Mouse (Mus musculus) limb, embryonic 11.5 days (tissue): ENCODE measurements at regions not wholly inside any gene's neighbourhood (a gene's known extent, or its start where the extent isn't known, plus 50 kb on each side); places are given as distances from the start of the nearest gene placed in this dataset.

Experiments used
- ATAC-seq: fragments of 200-750 bp; cut with Nextera tagmentation; 2 replicates; pipeline ENCODE4 v1.8.0; 2017; ENCODE audit warnings: low read depth; ENCODE audit not compliant: insufficient number of reproducible peaks, low FRiP score, low TSS enrichment
- DNase-seq: peaks from one replicate; pipeline ENCODE4 v3.0.0-alpha.2; 2015; ENCODE audit warnings: low spot score
- H3K27ac ChIP-seq: fragments of 300-500 bp; sonication (generic); replicated peaks from 2 replicates; pipeline ENCODE4 v1.5.1; 2014; ENCODE audit warnings: low read depth, mild to moderate bottlenecking, low read length
- H3K27me3 ChIP-seq: fragments of 300-500 bp; sonication (generic); 2 replicates; pipeline ENCODE4 v1.6.1; 2014; ENCODE audit warnings: mild to moderate bottlenecking, low read length, mixed read lengths; ENCODE audit not compliant: control insufficient read depth, insufficient read depth
- H3K36me3 ChIP-seq: fragments of 300-500 bp; sonication (generic); 2 replicates; pipeline ENCODE4 v1.6.1; 2014; ENCODE audit warnings: mild to moderate bottlenecking, low read length, moderate library complexity, mixed read lengths; ENCODE audit not compliant: control insufficient read depth, insufficient read depth
- H3K4me1 ChIP-seq: fragments of 300-500 bp; sonication (generic); 2 replicates; pipeline ENCODE4 v1.6.1; 2014; ENCODE audit warnings: low read length, mixed read lengths; ENCODE audit not compliant: control insufficient read depth, insufficient read depth
- H3K4me2 ChIP-seq: fragments of 300-500 bp; sonication (generic); 2 replicates; pipeline ENCODE4 v1.6.1; 2014; ENCODE audit warnings: low read depth, mild to moderate bottlenecking, moderate library complexity; ENCODE audit not compliant: severe bottlenecking
- H3K4me3 ChIP-seq: fragments of 300-500 bp; sonication (generic); 2 replicates; pipeline ENCODE4 v1.5.1; 2014; ENCODE audit warnings: low read depth, low read length
- H3K9ac ChIP-seq: fragments of 300-500 bp; sonication (generic); 2 replicates; pipeline ENCODE4 v1.6.1; 2014; ENCODE audit warnings: mild to moderate bottlenecking, low read length
- H3K9me3 ChIP-seq: fragments of 300-500 bp; sonication (generic); 2 replicates; pipeline ENCODE4 v1.6.1; 2016; ENCODE audit warnings: low read length; ENCODE audit not compliant: control insufficient read depth
- WGBS: fragments of 180-500 bp; shearing (Covaris S2); extraction: QIAGEN DNeasy Blood & Tissue Kit; methylation state at CpG from one replicate; pipeline ENCODE4 v1.1.7; 2014; 5-methylcytosine and 5-hydroxymethylcytosine counted together

- H3K9ac ChIP-seq, result no peak overlapping the region
- 71% methylated on average over 2 of the region's 2 CpGs for WGBS
- no peaks in the 10 kb centered on the region for H3K27me3 ChIP-seq
- H3K27ac ChIP-seq, result no peak overlapping the region
- no peaks in the 10 kb centered on the region for H3K4me1 ChIP-seq
- no peak overlapping the region for H3K4me2 ChIP-seq
- H3K36me3 ChIP-seq, result no peaks in the 10 kb centered on the region
- no peak overlapping the region for H3K4me3 ChIP-seq
- H3K9me3 ChIP-seq, result no peaks in the 10 kb centered on the region
- ATAC-seq (no peak), DNase-seq (no peak)
Measured at GRCm38 (mm10) chr5:82472146-82472545, 882.8 kb downstream of the Tecrl start.

- no peak overlapping the region for H3K4me3 ChIP-seq
- ATAC-seq, result no peak
- no peak overlapping the region for H3K9ac ChIP-seq
- H3K9me3 ChIP-seq, result no peaks in the 10 kb centered on the region
- no peaks in the 10 kb centered on the region for H3K4me1 ChIP-seq
- no peaks in the 10 kb centered on the region for H3K36me3 ChIP-seq
- no peak for DNase-seq
- 95% methylated on average over 2 of the region's 2 CpGs for WGBS
- no peak overlapping the region for H3K4me2 ChIP-seq
- H3K27me3 ChIP-seq, result no peaks in the 10 kb centered on the region
- no peak overlapping the region for H3K27ac ChIP-seq
Measured at GRCm38 (mm10) chr5:82464272-82464671, 890.7 kb downstream of the Tecrl start.

GRCm38 (mm10) chr5:82441288-82441687, 913.7 kb downstream of the Tecrl start:
- Histone ChIP-seq H3K36me3 (no peaks in the 10 kb centered on the region), H3K4me3 (no peak overlapping the region), H3K27me3 (no peaks in the 10 kb centered on the region), H3K27ac (no peak overlapping the region), H3K9me3 (no peaks in the 10 kb centered on the region), H3K4me1 (no peaks in the 10 kb centered on the region), H3K4me2 (no peak overlapping the region), H3K9ac (no peak overlapping the region)
- DNase-seq (no peak), ATAC-seq (no peak)
- 65% methylated on average over 4 of the region's 4 CpGs for WGBS

- H3K4me3 ChIP-seq, result no peak overlapping the region
- 74% methylated on average over 2 of the region's 2 CpGs for WGBS
- no peak overlapping the region for H3K27ac ChIP-seq
- no peaks in the 10 kb centered on the region for H3K36me3 ChIP-seq
- ATAC-seq (no peak), DNase-seq (no peak)
- no peak overlapping the region for H3K9ac ChIP-seq
- H3K4me1 ChIP-seq, result no peaks in the 10 kb centered on the region
- no peaks in the 10 kb centered on the region for H3K27me3 ChIP-seq
- H3K4me2 ChIP-seq, result no peak overlapping the region
- H3K9me3 ChIP-seq, result no peaks in the 10 kb centered on the region
Measured at GRCm38 (mm10) chr5:82440126-82440525, 914.9 kb downstream of the Tecrl start.

GRCm38 (mm10) chr5:82420396-82420795, 934.6 kb downstream of the Tecrl start:
- Histone ChIP-seq H3K9ac (no peak overlapping the region), H3K36me3 (no peaks in the 10 kb centered on the region), H3K4me3 (no peak overlapping the region), H3K4me2 (no peak overlapping the region), H3K27ac (no peak overlapping the region), H3K27me3 (no peaks in the 10 kb centered on the region), H3K4me1 (no peaks in the 10 kb centered on the region), H3K9me3 (no peaks in the 10 kb centered on the region)
- no peak for DNase-seq
- no peak for ATAC-seq

GRCm38 (mm10) chr5:82396632-82397234, 958.3 kb downstream of the Tecrl start:
- Histone ChIP-seq H3K36me3 (no peaks in the 10 kb centered on the region), H3K27me3 (no peaks in the 10 kb centered on the region), H3K9me3 (no peaks in the 10 kb centered on the region), H3K4me2 (no peak overlapping the region), H3K9ac (no peak overlapping the region), H3K27ac (no peak overlapping the region), H3K4me3 (no peak overlapping the region), H3K4me1 (no peaks in the 10 kb centered on the region)
- ATAC-seq, result no peak
- DNase-seq, result no peak
- 77% methylated on average over 5 of the region's 5 CpGs for WGBS

- H3K36me3 ChIP-seq, result no peaks in the 10 kb centered on the region
- no peak overlapping the region for H3K4me2 ChIP-seq
- H3K4me1 ChIP-seq, result no peaks in the 10 kb centered on the region
- H3K27me3 ChIP-seq, result no peaks in the 10 kb centered on the region
- WGBS, result 70% methylated on average over 3 of the region's 3 CpGs
- no peak overlapping the region for H3K4me3 ChIP-seq
- no peaks in the 10 kb centered on the region for H3K9me3 ChIP-seq
- H3K9ac ChIP-seq, result no peak overlapping the region
- no peak overlapping the region for H3K27ac ChIP-seq
- DNase-seq (no peak), ATAC-seq (no peak)
Measured at GRCm38 (mm10) chr5:82361624-82362023, 993.4 kb downstream of the Tecrl start.

- H3K27ac ChIP-seq, result no peak overlapping the region
- DNase-seq, result no peak
- H3K4me1 ChIP-seq, result no peaks in the 10 kb centered on the region
- H3K9ac ChIP-seq, result no peak overlapping the region
- H3K27me3 ChIP-seq, result no peaks in the 10 kb centered on the region
- no peak for ATAC-seq
- H3K9me3 ChIP-seq, result no peaks in the 10 kb centered on the region
- H3K4me2 ChIP-seq, result no peak overlapping the region
- WGBS, result 91% methylated on average over 5 of the region's 5 CpGs
- H3K36me3 ChIP-seq, result no peaks in the 10 kb centered on the region
- no peak overlapping the region for H3K4me3 ChIP-seq
Measured at GRCm38 (mm10) chr5:82356336-82356735, 998.7 kb downstream of the Tecrl start.

GRCm38 (mm10) chr5:82351089-82351488, 1003.9 kb downstream of the Tecrl start:
- Histone ChIP-seq H3K4me1 (no peaks in the 10 kb centered on the region), H3K4me3 (no peak overlapping the region), H3K9me3 (no peaks in the 10 kb centered on the region), H3K36me3 (no peaks in the 10 kb centered on the region), H3K27me3 (no peaks in the 10 kb centered on the region), H3K4me2 (no peak overlapping the region), H3K9ac (no peak overlapping the region), H3K27ac (no peak overlapping the region)
- no peak for DNase-seq
- WGBS, result 95% methylated on average over 2 of the region's 2 CpGs
- ATAC-seq, result no peak
